Mouse (Mus musculus) cortical plate, adult 2 months (tissue): ENCODE results near the gene Abcc1.

Source experiments
- CTCF ChIP-seq: fragments of 200-500 bp; IDR thresholded peaks from 2 replicates; pipeline ENCODE4 v1.5.1; 2011; ENCODE audit warnings: mild to moderate bottlenecking, control low read depth, low read length; ENCODE audit not compliant: insufficient read depth; ENCODE audit errors: extremely low read depth
- POLR2A ChIP-seq: fragments of 200-500 bp; IDR thresholded peaks from 2 replicates; pipeline ENCODE4 v1.6.1; 2011; ENCODE audit warnings: mild to moderate bottlenecking, low read length, control low read depth; ENCODE audit not compliant: insufficient read depth; ENCODE audit errors: extremely low read depth

GRCm38 (mm10) chr16:14372382-14372781 lies 11.0 kb downstream of the Abcc1 start:
- no peak for TF ChIP-seq POLR2A
- no peak for TF ChIP-seq CTCF
